Mouse (Mus musculus) limb, embryonic 12.5 days (tissue): ENCODE results near the gene Car1. TPM values are rescaled to one million over a fixed set of nuclear protein-coding genes. Genes with fewer than 3 reads are reported as not detected.
"Not testable (repeated sequence)": the region's sequence is repeated elsewhere in the genome, so short reads cannot be mapped to it uniquely, and the experiment has no call there.

Source experiments
- ATAC-seq: fragments of 200-750 bp; cut with Nextera tagmentation; 2 replicates; pipeline ENCODE4 v1.8.0; 2017; ENCODE audit warnings: low read depth, moderate TSS enrichment; ENCODE audit not compliant: insufficient number of reproducible peaks, insufficient read depth, low FRiP score, low TSS enrichment
- H3K27ac ChIP-seq: fragments of 300-500 bp; sonication (generic); 2 replicates; pipeline ENCODE4 v1.5.1; 2016; ENCODE audit warnings: mild to moderate bottlenecking, moderate library complexity
- H3K27me3 ChIP-seq: fragments of 300-500 bp; sonication (generic); 2 replicates; pipeline ENCODE4 v1.6.1; 2016; ENCODE audit warnings: mild to moderate bottlenecking, moderate library complexity
- H3K36me3 ChIP-seq: fragments of 300-500 bp; sonication (generic); 2 replicates; pipeline ENCODE4 v1.6.1; 2016; ENCODE audit warnings: mild to moderate bottlenecking, moderate library complexity
- H3K4me1 ChIP-seq: fragments of 300-500 bp; sonication (generic); replicated peaks from 2 replicates; pipeline ENCODE4 v1.6.1; 2016
- H3K4me2 ChIP-seq: fragments of 300-500 bp; sonication (generic); 2 replicates; pipeline ENCODE4 v1.6.1; 2016; ENCODE audit warnings: mild to moderate bottlenecking, moderate library complexity
- H3K4me3 ChIP-seq: fragments of 300-500 bp; sonication (generic); replicated peaks from 2 replicates; pipeline ENCODE4 v1.5.1; 2016; ENCODE audit warnings: mild to moderate bottlenecking
- H3K9ac ChIP-seq: fragments of 300-500 bp; sonication (generic); replicated peaks from 2 replicates; pipeline ENCODE4 v1.6.1; 2016; ENCODE audit warnings: mild to moderate bottlenecking, moderate library complexity
- H3K9me3 ChIP-seq: fragments of 300-500 bp; sonication (generic); 2 replicates; pipeline ENCODE4 v1.6.1; 2016; ENCODE audit warnings: mild to moderate bottlenecking, moderate library complexity
- WGBS: fragments of 180-500 bp; shearing (Covaris S2); methylation state at CpG from one replicate; pipeline ENCODE4 v1.1.7; 2016; 5-methylcytosine and 5-hydroxymethylcytosine counted together
- polyA plus RNA-seq: library from polyadenylated mRNA; unstranded; fragments of >200 nt; fragmentation: Nextera tagmentation; extraction: Ambion mirVana; gene quantifications from 2 replicates; pipeline ENCODE4 v1.2.1, GENCODE M21; 2016

Car1 gene
- polyA plus RNA-seq, 1 experiment from 2014 or later = not detected

DNA sequence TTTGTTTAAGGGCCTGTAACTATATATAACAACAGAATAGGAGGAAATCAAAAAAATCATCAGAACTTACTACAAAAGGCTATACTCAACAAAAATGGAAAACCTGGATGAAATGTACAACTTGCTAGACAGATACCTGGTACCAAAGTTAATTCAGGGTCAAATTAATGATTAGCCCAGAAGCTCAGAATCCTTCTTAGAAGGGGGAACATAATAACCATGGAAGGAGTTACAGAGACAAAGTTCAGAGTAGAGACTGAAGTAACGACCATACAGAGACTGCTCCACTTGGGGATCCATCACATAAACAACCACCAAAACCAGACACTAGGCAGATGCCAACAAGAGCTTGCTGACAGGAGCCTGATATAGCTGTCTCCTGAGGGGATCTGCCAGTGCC, 7.2 kb upstream of the Car1 start:
- H3K27me3 ChIP-seq, ATAC-seq, H3K36me3 ChIP-seq, H3K27ac ChIP-seq, H3K9me3 ChIP-seq, H3K4me3 ChIP-seq, H3K4me1 ChIP-seq, H3K4me2 ChIP-seq, H3K9ac ChIP-seq: not testable (repeated sequence)
- 73% methylated on average over 1 of the region's 1 CpGs for WGBS

DNA sequence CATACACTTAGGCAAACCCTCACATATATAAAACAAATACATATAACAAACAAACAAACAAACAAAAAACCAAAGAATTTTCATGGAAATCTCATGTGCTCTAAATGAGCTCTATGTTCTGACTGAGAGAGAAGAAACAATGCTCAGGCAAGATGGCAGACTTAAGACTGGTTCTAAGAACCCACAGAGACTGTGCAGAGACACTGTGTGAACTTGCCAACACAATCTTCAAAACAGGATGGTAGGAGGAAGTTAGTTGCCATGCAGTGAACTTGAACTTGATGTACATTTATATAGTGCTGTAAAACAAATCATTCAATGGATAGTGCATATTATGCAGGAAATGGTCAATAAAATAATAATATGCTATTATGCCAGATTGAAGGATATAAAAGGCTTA, 1.5 kb downstream of the Car1 start:
- Histone ChIP-seq H3K27me3 (no peaks in the 10 kb centered on the region), H3K4me1 (no peaks in the 10 kb centered on the region), H3K9me3 (no peaks in the 10 kb centered on the region), H3K4me3 (no peak overlapping the region), H3K4me2 (no peak overlapping the region), H3K27ac (no peak overlapping the region), H3K36me3 (no peaks in the 10 kb centered on the region), H3K9ac (no peak overlapping the region)
- ATAC-seq = no peak

DNA sequence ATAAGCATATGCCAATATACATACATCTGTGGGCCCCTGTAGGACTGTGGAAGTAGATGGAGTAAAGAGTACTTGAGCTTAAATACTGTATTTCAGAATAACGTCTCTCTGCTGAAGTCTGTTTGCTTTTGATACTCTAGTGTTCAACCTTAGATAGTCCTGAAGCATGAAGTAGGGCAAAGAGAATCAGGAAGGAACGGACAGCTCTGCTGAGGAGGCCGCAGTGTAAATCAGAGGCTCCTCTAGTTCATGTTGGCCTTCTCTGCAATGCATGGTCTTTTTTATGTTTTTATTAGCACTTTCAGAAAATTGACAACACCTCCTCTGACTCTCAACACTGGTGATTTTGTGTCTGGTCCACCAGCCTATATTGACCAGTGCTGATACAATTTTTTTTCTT, 2.2 kb downstream of the Car1 start:
- H3K4me1 ChIP-seq = no peaks in the 10 kb centered on the region

DNA sequence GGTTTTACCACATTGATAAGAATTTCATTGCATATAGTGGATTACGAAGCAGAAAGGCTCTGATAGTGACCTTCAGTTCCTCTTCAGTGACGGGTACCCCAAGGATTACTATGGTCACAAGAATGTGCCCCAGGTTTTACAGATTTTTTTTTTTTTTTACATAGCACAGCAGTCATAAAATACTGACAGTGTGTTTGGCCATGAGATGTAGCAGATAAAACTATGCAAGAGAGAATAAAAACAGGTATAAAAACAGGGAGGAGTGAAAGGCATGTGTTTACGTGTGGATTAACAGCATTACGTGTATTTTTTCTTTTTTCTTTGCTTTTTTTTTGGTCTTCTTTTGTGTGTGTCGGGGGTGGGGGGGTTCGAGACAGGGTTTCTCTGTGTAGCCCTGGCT, 3.3 kb downstream of the Car1 start:
- Histone ChIP-seq H3K9ac (no peak overlapping the region), H3K4me2 (no peak overlapping the region), H3K4me3 (no peak overlapping the region), H3K27me3 (no peaks in the 10 kb centered on the region), H3K9me3 (no peaks in the 10 kb centered on the region), H3K27ac (no peak overlapping the region), H3K36me3 (no peaks in the 10 kb centered on the region), H3K4me1 (no peaks in the 10 kb centered on the region)
- no peak for ATAC-seq
- 84% methylated on average over 6 of the region's 6 CpGs for WGBS

More for the DNA sequence above, 2.2 kb downstream of the Car1 start:
- Histone ChIP-seq H3K9ac (no peak overlapping the region), H3K9me3 (no peaks in the 10 kb centered on the region), H3K36me3 (no peaks in the 10 kb centered on the region), H3K27ac (no peak overlapping the region), H3K4me2 (no peak overlapping the region), H3K27me3 (no peaks in the 10 kb centered on the region), H3K4me3 (no peak overlapping the region)
- WGBS = 90% methylated on average over 3 of the region's 3 CpGs
- ATAC-seq = no peak

DNA sequence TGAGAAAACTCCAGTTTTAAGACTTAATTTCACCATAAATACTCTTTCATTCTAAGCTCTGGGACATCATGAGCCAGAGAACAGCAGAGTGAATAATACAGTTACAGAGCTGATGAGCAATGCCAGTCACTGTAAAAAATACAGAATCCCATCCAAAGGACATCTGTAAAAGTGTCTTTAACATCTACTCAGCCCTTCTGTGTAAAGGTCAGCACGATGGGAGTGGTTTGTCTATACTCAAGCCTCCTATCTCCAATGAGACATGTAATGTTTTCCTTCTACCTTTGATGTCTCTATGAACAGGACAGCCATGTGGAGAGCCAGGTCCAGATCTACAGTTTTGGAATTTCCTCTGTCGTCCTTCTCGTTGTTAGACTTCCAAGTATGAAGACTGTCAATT, 11.1 kb downstream of the Car1 start:
- ATAC-seq = no peak
- no peak overlapping the region for H3K9ac ChIP-seq
- H3K4me3 ChIP-seq = no peak overlapping the region
- H3K27ac ChIP-seq = no peak overlapping the region
- H3K4me2 ChIP-seq = no peak overlapping the region
- H3K27me3 ChIP-seq = no peaks in the 10 kb centered on the region
- no peaks in the 10 kb centered on the region for H3K36me3 ChIP-seq
- H3K9me3 ChIP-seq = no peaks in the 10 kb centered on the region
- WGBS = 82% methylated on average over 3 of the region's 3 CpGs
- H3K4me1 ChIP-seq = no peaks in the 10 kb centered on the region

DNA sequence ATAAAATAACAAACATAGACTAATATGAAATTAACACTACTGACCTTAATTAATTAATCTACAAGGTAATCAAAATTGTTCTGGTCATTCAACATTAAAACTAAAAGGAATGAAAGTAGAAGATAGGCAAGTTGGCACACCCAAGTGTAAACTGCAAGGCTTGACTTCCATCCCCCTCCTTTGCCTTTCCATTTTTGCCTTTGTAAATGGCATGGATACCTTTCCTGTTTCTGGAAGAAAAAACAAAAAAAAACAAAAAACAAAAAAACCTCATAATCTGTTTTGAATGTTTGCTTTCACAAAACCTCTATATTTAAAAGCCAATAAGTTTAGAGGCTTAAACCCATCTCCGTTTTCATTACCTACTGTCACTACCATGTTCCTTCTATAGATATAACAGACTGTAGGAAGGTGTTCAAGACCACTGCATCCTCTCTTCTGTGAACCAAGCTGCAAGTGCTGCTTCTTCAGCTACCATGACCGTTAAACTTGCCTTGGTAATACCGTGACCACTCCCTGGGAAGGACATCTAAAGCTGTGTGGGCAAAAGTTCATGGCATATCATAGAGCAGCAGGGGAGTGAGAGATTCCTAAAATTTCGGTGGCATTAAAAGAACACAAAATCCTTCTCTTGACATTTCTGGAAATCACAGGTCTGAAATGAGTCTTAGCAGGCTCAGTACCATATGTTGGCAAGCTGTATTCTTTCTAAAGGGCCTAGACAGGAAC, 12.7 kb downstream of the Car1 start:
- 78% methylated on average over 4 of the region's 4 CpGs for WGBS
- Histone ChIP-seq H3K9me3 (no peaks in the 10 kb centered on the region), H3K4me1 (no peaks in the 10 kb centered on the region), H3K36me3 (no peaks in the 10 kb centered on the region), H3K9ac (no peak overlapping the region), H3K4me3 (no peak overlapping the region), H3K27me3 (no peaks in the 10 kb centered on the region), H3K27ac (no peak overlapping the region), H3K4me2 (no peak overlapping the region)
- no peak for ATAC-seq

DNA sequence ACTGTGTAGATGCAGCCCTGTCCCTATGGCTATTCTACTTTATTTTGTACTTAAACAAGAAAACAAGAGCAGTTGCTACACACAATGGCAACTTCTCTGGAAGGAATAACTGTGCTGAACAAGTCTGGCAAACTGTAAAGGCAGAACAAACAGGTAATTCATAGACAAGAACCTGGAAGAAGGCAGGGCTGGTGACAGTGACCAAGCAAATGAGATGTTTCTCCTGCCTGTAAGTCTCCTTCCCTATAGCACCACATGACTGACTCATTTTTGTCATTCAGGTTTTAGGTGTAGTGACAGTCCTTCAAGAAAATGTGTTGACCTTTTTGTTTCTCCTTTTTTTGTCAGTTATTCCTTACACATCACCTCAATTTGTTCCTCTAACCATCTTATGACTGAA, 16.1 kb downstream of the Car1 start:
- H3K27me3 ChIP-seq = no peaks in the 10 kb centered on the region
- H3K4me1 ChIP-seq = no peaks in the 10 kb centered on the region
- no peak overlapping the region for H3K4me2 ChIP-seq
- no peak for ATAC-seq
- H3K4me3 ChIP-seq = no peak overlapping the region
- no peaks in the 10 kb centered on the region for H3K36me3 ChIP-seq
- no peak overlapping the region for H3K27ac ChIP-seq
- no peaks in the 10 kb centered on the region for H3K9me3 ChIP-seq
- no peak overlapping the region for H3K9ac ChIP-seq

DNA sequence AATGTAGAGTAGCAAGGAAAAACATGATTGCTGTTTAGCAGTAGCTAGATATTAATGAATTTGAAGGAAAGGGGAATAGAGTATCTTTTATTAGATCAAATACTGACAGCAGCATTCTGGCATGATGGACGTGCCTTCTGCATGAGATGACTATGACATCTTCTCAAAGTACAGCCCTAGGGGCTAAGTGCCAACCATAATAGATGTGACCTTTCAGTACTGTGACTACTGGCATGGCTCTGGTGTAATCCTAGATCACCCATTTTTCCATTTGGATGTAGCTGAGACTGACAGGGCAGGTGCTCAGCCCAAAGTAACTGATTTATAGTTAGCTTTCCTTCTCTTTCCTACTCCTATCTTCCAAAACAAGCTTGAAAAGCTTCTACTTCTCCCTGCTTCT, 20.6 kb downstream of the Car1 start:
- 84% methylated on average over 1 of the region's 1 CpGs for WGBS
- H3K27ac ChIP-seq = no peak overlapping the region
- H3K9ac ChIP-seq = no peak overlapping the region
- H3K4me2 ChIP-seq = no peak overlapping the region
- no peaks in the 10 kb centered on the region for H3K36me3 ChIP-seq
- no peak for ATAC-seq
- H3K4me1 ChIP-seq = no peaks in the 10 kb centered on the region
- no peaks in the 10 kb centered on the region for H3K9me3 ChIP-seq
- H3K27me3 ChIP-seq = no peaks in the 10 kb centered on the region
- H3K4me3 ChIP-seq = no peak overlapping the region

DNA sequence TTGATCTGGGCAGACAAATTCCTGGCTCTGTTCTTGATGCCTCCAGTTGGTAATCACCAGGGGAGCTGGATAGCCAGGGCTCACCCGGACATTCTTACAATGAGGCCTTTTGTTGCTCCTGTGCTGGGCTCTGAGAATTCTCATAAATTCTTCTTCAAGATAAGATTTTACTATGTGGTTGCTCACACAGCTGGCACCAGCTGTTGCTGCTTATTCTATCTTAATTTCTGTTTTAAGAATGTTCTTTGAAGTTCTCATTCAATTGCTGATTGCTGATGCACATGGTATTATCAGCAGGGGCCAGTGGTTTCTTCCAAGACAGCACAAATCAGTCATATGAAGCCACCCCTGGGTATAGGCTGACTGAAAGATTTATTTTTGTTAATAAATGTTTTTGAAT, 21.0 kb downstream of the Car1 start:
- Histone ChIP-seq H3K4me1 (no peaks in the 10 kb centered on the region), H3K36me3 (no peaks in the 10 kb centered on the region), H3K4me3 (no peak overlapping the region), H3K4me2 (no peak overlapping the region), H3K9ac (no peak overlapping the region), H3K27ac (no peak overlapping the region), H3K27me3 (no peaks in the 10 kb centered on the region), H3K9me3 (no peaks in the 10 kb centered on the region)
- 48% methylated on average over 1 of the region's 1 CpGs for WGBS
- no peak; the same call in 1 of the 2 replicates for ATAC-seq

DNA sequence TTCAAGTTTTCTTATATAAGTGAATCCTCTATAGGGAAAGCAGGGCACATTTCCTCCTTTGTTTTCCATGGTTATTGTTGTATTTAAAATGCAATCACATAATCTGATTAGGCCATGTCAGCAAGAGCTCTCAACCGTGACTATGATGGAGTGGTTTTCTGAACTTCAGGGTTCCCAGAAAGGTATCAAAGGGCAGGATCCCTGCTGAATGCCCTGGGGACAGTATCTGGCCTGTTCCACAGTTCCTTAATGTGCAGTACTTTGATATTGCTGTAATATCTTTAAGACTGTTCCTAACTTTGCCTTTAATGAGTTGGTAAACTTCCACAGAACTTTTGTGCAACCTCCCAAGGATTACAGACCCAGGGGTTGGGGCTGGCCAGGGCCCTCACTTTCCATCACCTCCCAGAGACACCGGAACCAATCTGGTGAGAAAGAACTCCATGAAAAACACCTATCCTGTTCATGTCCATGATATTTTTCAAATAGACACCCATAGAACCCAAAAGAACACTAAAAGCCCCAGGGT, 21.6 kb downstream of the Car1 start:
- no peaks in the 10 kb centered on the region for H3K27me3 ChIP-seq
- ATAC-seq = no peak
- WGBS = 61% methylated on average over 2 of the region's 2 CpGs

DNA sequence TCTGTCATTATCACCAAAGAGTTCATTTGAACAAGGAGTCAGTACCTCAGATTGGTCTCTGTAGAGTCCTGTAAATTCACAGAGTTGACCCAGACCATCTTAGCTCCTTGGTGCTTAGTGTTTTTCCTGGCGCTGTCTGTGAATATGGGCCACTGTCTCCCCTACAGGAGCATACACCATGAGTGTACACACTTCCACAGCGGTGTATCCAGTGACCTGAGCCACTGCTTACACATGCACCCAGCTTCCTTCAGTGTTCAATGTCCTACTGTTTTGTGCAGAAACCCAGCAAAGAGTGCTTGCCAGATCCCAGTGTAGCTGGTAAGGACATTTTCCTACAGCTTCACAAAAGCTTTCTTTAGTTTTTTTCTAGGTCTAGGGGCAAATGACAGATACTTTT, 22.8 kb downstream of the Car1 start:
- ATAC-seq = no peak
- Histone ChIP-seq H3K9me3 (no peaks in the 10 kb centered on the region), H3K36me3 (no peaks in the 10 kb centered on the region), H3K4me3 (no peak overlapping the region), H3K27me3 (no peaks in the 10 kb centered on the region), H3K27ac (no peak overlapping the region), H3K4me2 (no peak overlapping the region), H3K9ac (no peak overlapping the region), H3K4me1 (no peaks in the 10 kb centered on the region)
- 91% methylated on average over 2 of the region's 2 CpGs for WGBS

More for the DNA sequence above, 21.6 kb downstream of the Car1 start:
- Histone ChIP-seq H3K4me1 (no peaks in the 10 kb centered on the region), H3K4me2 (no peak overlapping the region), H3K36me3 (no peaks in the 10 kb centered on the region), H3K9me3 (no peaks in the 10 kb centered on the region), H3K9ac (no peak overlapping the region), H3K27ac (no peak overlapping the region), H3K4me3 (no peak overlapping the region)

DNA sequence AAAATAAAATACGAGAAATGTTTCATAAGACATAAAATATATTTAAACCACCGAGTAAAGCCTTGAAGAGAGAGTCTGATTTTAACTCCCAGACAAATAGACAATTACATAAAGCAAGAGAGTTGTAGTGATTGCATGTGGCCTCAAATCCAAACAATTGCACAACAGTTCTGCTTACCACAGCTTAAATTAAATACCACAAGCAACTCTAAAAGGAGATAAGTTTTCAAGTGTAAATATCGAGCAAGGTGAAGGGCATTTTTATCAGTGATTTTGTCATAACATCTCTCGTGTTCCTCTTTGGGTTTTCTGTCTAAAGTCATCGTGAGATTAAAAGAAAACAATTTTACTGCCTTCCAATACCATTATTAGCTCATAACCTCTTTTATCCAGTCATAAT, 25.0 kb downstream of the Car1 start:
- WGBS = 89% methylated on average over 5 of the region's 5 CpGs

More for the DNA sequence above, 25.0 kb downstream of the Car1 start:
- not testable (repeated sequence) for ATAC-seq, H3K36me3 ChIP-seq, H3K27me3 ChIP-seq, H3K4me1 ChIP-seq, H3K4me2 ChIP-seq, H3K4me3 ChIP-seq, H3K9ac ChIP-seq, H3K9me3 ChIP-seq, H3K27ac ChIP-seq
